Mouse (Mus musculus) cerebellum, adult 2 months (tissue): ENCODE measurements at regions not wholly inside any gene's neighbourhood (a gene's known extent, or its start where the extent isn't known, plus 50 kb on each side); places are given as distances from the start of the nearest gene placed in this dataset.

Experiments used
- CTCF ChIP-seq: fragments of 200-500 bp; IDR thresholded peaks from 2 replicates; pipeline ENCODE4 v1.5.1; 2011; ENCODE audit warnings: low read depth, mild to moderate bottlenecking, control low read depth, low read length, moderate library complexity, borderline replicate concordance; ENCODE audit not compliant: insufficient read depth
- POLR2A ChIP-seq: fragments of 200-500 bp; IDR thresholded peaks from 2 replicates; pipeline ENCODE4 v1.6.1; 2011; ENCODE audit warnings: low read length, control low read depth, borderline replicate concordance; ENCODE audit not compliant: insufficient read depth

DNA sequence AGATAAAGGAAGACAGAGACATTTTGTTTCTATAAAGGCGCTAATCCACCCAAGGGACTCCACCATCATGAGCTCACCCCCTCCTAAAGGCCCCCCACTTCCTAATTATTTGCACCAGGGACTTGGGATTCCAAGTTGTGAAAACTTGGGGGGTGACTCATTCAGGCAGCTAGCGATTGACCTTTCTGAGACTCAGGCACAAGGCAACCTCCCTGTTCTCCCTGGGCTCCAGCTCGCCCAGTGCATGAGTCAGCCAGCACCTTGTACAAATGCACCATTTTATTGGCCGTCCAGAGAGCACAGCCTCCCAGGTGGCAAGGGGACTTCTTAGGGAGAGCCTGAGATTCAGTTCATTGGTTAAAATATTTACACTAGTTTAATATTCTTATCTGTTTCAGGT lies 78.0 kb upstream of the Dio3 start:
- TF ChIP-seq POLR2A, result no peak
- no peak for TF ChIP-seq CTCF
